11 mouse cellular contexts compared by ENCODE assay signal in the genomic region with DNA sequence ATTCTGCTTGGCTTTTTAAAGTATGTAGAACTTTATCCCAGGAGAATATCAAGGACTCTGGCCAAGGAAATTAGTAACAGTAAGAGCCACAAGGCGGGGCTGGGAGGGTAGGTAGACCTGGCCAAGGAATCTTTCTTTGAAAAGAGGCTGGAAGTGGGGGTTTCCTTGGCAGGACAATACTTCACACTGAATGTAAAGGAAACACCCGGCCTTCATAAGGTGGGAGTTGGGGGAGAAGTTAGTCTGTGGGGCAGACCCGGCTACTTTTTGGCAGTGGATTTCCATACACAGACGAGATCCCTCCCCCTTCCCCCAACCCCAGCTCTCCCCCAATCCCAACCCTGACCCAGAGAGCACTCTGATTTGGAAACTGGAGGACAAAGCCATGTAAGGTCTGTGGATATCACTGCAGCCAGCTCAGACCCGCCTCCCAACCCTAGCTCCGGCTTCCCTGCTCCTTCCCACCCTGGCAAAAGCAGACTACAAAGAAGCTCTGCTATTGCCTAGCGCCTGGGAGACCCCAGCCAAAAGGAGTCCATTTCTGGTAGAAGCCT. TPM values are rescaled to one million over a fixed set of nuclear protein-coding genes. Genes with fewer than 3 reads are reported as not detected.
DNase-seq lines count a peak whose midpoint lies in the region; ATAC-seq and TF ChIP-seq lines count a peak whose summit lies in the region.
"Had no signal": no experiment of that assay in that cellular context is flagged by ENCODE, and none has a peak within 500 bp of the region (broad histone marks: within the 10 kb centered on the region; RNA-seq: fewer than 3 reads in every experiment).

A gene (plus strand): TSS at position 235 of the 554 bp plus-strand sequence.

- H3K9me3 ChIP-seq in kidney, embryonic 15.5 days (replicated peaks): no peaks in the 10 kb centered on the region
- no peaks in the 10 kb centered on the region for H3K9me3 ChIP-seq in intestine, postnatal 0 days (ENCODE audit: control insufficient read depth)
- H3K9me3 ChIP-seq: embryonic facial prominence, embryonic 12.5 days had no signal

- no peak for DNase-seq in kidney, postnatal 36 days
- peak; percentile 95 for DNase-seq in adipocyte (ENCODE audit: low spot score)
- peak in 1 of 2 experiments; percentile 53 for DNase-seq in gastrocnemius, postnatal 4 days (ENCODE audit: low spot score in 2 of 2)
- DNase-seq in layer of hippocampus, postnatal 14 days (ENCODE audit: low spot score in 2 of 2): no peak
- DNase-seq in left cerebral cortex, adult 11 months (ENCODE audit: low spot score): no peak
- DNase-seq in spleen, postnatal 14 days (ENCODE audit: low spot score in 2 of 2): no peak
- DNase-seq: thymus, postnatal 14 days had no signal

- H3K4me2 ChIP-seq in kidney, embryonic 15.5 days: no peak within 1 kb of the TSS
- H3K4me2 ChIP-seq in intestine, postnatal 0 days (replicated peaks; ENCODE audit: low read depth): peak within 1 kb of the TSS; percentile 44
- H3K4me2 ChIP-seq: embryonic facial prominence, embryonic 12.5 days had no signal

- peak within 1 kb of the TSS; percentile 32; the same call in 1 of the 2 replicates for H3K27ac ChIP-seq in kidney, embryonic 15.5 days
- H3K27ac ChIP-seq in intestine, postnatal 0 days (ENCODE audit: low read depth, low read length): no peak within 1 kb of the TSS; the same call in 1 of the 2 replicates
- H3K27ac ChIP-seq: embryonic facial prominence, embryonic 12.5 days had no signal

- TF ChIP-seq CTCF in intestine, postnatal 0 days (IDR thresholded peaks at IDR 0.05; ENCODE audit: low read depth): no peak

- no peak within 1 kb of the TSS for H3K4me3 ChIP-seq in kidney, embryonic 15.5 days (replicated peaks)
- H3K4me3 ChIP-seq in intestine, postnatal 0 days (ENCODE audit: low read depth, low read length): peak within 1 kb of the TSS; percentile 14; the same call in 1 of the 2 replicates
- H3K4me3 ChIP-seq: embryonic facial prominence, embryonic 12.5 days had no signal

- H3K9ac ChIP-seq in kidney, embryonic 15.5 days: no peak within 1 kb of the TSS
- no peak within 1 kb of the TSS for H3K9ac ChIP-seq in intestine, postnatal 0 days (ENCODE audit: low read depth, low read length)
- H3K9ac ChIP-seq: embryonic facial prominence, embryonic 12.5 days had no signal

- ATAC-seq in kidney, embryonic 15.5 days (replicated peaks; ENCODE audit: low FRiP score): no peak
- ATAC-seq in intestine, postnatal 0 days: no peak

- peaks cover 8% of the 10 kb centered on the region for H3K36me3 ChIP-seq in kidney, embryonic 15.5 days
- peaks cover 6% of the 10 kb centered on the region; the same call in 1 of the 2 replicates for H3K36me3 ChIP-seq in intestine, postnatal 0 days (ENCODE audit: control insufficient read depth, insufficient read depth)

- 61% methylated on average over 7 of the region's 7 CpGs for WGBS in kidney, embryonic 15.5 days
- WGBS in intestine, postnatal 0 days: 59% methylated on average over 7 of the region's 7 CpGs

- H3K27me3 ChIP-seq in kidney, embryonic 15.5 days: no peaks in the 10 kb centered on the region
- no peaks in the 10 kb centered on the region for H3K27me3 ChIP-seq in intestine, postnatal 0 days (replicated peaks; ENCODE audit: control insufficient read depth, insufficient read depth, low read length)
- H3K27me3 ChIP-seq: embryonic facial prominence, embryonic 12.5 days had no signal

- peaks cover 14% of the 10 kb centered on the region; the same call in 1 of the 2 replicates for H3K4me1 ChIP-seq in kidney, embryonic 15.5 days
- H3K4me1 ChIP-seq in intestine, postnatal 0 days (replicated peaks; ENCODE audit: control insufficient read depth, insufficient read depth, low read length): no peaks in the 10 kb centered on the region

RNA-seq across cellular contexts. Expression of the gene that starts here (rescaled TPM):
- 0.57 and 0.97 TPM in 2 replicates for polyA plus RNA-seq in kidney, embryonic 15.5 days (2015; fragmentation: Nextera tagmentation; extraction: Ambion mirVana)
- total RNA-seq in gastrocnemius, postnatal 4 days (2021): 10 to 100 TPM; 47.2 to 49.8 TPM
- 3.7 and 4.4 TPM in 2 replicates for polyA plus RNA-seq in intestine, postnatal 0 days (2015; fragmentation: Nextera tagmentation; extraction: Ambion mirVana)
- total RNA-seq in layer of hippocampus, postnatal 14 days (2021): 1 to 10 TPM; 1.6 to 2.7 TPM
- total RNA-seq: neutrophil, adult 5-6 weeks had no signal

Comparison
In these comparisons a context has a peak if more than half of its experiments do, and no peak if none do; other contexts are left out.
1. RNA of the gene that starts here (total RNA-seq): 47.2 to 49.8 TPM in gastrocnemius, postnatal 4 days; 1.6 to 2.7 TPM in layer of hippocampus, postnatal 14 days; every median in the first group is over 10 times any median in the second.